Mouse (Mus musculus) brain, embryonic 14.5 days (tissue): ENCODE data around the gene Dctn2.

Experiments
- CTCF ChIP-seq: fragments of 200-500 bp; IDR thresholded peaks from 2 replicates; pipeline ENCODE4 v1.5.1; 2012; ENCODE audit warnings: inconsistent platforms, mild to moderate bottlenecking, moderate library complexity, borderline replicate concordance; ENCODE audit not compliant: insufficient read depth, insufficient read length; ENCODE audit errors: extremely low read depth
- POLR2A ChIP-seq: fragments of 200-500 bp; IDR thresholded peaks from 2 replicates; pipeline ENCODE4 v1.6.1; 2012; ENCODE audit warnings: mild to moderate bottlenecking, inconsistent platforms, borderline replicate concordance; ENCODE audit not compliant: poor library complexity, insufficient read depth, insufficient read length, severe bottlenecking; ENCODE audit errors: extremely low read depth

DNA sequence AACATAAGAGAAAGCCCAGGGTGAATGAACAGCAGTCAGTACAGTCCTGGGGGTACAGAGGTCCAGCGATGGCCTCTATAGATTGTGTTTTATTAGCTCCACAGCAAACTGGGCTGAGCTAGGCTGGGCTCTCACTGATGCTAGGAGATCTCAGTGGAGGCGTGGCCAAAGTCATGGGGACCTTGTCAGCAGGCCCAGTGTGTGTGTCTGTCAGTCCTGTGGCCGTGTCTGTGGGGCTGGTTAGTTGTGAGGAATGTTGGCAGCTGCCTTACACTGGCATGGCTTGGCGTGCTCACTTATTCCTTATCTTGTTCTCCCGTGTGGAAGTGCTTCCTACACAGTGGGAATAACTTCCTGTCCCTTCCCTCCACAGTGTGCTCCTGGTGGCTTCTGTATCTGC, 2.2 kb downstream of the Dctn2 start:
- TF ChIP-seq POLR2A (no peak), CTCF (no peak)
